Mouse (Mus musculus) urinary bladder, postnatal 36 days (tissue): ENCODE measurements around the gene Cox16.
"Not testable (repeated sequence)": the region's sequence is repeated elsewhere in the genome, so short reads cannot be mapped to it uniquely, and the experiment has no call there.

Experiments used
- DNase-seq, 2 experiments: peaks; one replicate each; pipeline ENCODE4 v3.0.0; 2022; ENCODE audit warnings: low spot score in 2 of 2, mixed read lengths in 1 of 2

Cox16 gene

GRCm38 (mm10) chr12:81484727-81485191 lies at the start of gene Cox16:
TSS of gene Cox16 (minus strand) at chr12:81485127.
- peak; percentile 87 to 88 for DNase-seq

- no peak for DNase-seq
Measured at GRCm38 (mm10) chr12:81533029-81533419, 48.1 kb upstream of the Cox16 start.

DNA sequence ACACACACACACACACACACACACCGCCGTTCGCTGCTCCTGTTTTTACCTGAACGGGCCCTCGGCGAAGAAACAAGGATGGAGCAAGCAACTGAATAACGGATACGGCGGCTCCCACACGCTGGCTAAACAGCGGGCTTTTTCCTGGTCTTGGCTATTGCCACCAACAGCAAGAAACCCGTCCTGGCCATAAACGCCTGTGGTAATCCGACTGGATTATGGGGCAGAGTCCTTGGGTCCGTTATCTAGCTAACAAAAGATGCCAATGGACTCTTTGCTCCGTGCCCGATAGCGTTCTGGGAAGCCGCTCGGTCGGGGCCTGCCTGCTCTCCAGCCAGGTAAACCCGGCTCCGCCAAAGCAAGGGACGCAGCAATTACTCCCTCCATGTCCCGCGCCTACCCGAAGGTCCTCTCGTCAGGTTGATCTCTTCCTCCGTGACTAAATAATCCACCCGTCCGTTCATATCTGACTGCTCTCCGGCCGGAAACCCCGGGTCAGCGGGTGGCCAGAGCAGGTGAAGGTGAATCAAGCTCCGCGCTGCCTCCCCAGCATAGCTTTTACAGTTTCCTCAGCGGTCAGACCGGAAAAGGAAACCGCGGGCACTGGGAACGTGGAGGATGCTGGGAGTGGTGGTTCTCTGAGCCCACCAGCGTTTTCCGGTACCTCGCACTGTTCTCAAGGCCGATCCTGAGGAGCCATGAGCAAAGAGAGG lies 47.5 kb upstream of the Cox16 start, which contains the start of the genes Gm20498 and Synj2bp:
Gene Gm20498 (minus strand): TSS at position 590 of the 713 bp plus-strand sequence.
Gene Synj2bp (minus strand): TSS at position 596 of the 713 bp plus-strand sequence.
- DNase-seq: peak; percentile 79 to 85

DNA sequence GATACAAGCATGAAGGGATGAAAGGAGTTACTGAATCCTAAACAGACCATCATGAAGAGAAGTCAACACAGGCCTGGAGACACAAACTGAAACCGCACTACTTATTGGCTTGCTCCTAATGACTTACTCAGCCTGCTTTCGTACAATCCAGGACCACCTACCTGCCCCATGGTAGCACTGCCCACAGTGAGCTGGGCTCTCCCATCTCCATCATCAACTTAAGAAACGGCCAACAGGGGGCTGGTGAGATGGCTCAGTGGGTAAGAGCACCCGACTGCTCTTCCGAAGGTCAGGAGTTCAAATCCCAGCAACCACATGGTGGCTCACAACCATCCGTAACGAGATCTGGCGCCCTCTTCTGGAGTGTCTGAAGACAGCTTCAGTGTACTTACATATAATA lies 45.7 kb upstream of the Cox16 start:
- DNase-seq: not testable (repeated sequence)

- not testable (repeated sequence) for DNase-seq
Measured at GRCm38 (mm10) chr12:81496906-81497305, 12.0 kb upstream of the Cox16 start.

GRCm38 (mm10) chr12:81490491-81490890 lies 5.6 kb upstream of the Cox16 start:
- no peak for DNase-seq

- DNase-seq: no peak
Measured at GRCm38 (mm10) chr12:81485311-81485710, 384 bp upstream of the Cox16 start.

DNA sequence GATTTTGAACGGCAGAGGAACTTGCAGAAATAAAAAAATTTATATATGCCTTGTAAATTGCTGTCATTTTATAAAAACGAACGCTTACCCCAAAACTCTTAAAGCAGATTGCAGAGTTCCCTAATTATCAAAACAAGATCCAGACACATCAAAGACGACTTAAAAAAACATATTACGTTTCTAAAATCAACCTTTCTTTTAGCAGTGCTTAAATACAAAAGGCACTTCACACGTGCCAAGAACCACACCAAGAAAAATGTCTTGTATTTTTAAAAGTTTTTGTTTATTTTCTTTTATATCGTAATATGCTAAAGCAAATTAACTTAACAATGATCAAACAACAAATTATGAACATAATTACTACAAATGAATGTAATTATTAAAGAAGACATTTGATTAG lies 715 bp downstream of the Cox16 start:
- DNase-seq: no peak

DNA sequence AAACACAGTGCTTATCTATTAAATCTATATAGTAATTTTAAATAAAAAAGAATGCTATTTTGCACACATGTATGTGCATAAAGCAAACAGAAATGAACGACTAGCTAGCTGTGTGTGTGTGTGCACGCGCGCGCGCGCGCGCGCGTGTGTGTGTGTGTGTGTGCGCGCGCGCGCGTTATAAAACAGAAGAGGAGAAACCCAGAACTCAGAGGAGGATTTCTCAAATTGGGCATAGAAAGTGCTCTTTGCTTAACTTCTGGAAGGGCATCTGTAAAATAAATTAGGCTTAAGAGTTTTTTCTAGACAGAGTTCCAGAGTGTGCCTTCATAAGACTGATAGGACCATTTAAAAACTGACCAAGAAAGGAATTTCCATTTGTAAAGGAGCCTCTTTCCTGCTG lies 1.3 kb downstream of the Cox16 start:
- DNase-seq: no peak

- not testable (repeated sequence) for DNase-seq
Measured at GRCm38 (mm10) chr12:81459051-81459450, 25.9 kb downstream of the Cox16 start.

GRCm38 (mm10) chr12:81438985-81439384 lies 45.9 kb downstream of the Cox16 start:
- not testable (repeated sequence) for DNase-seq

- DNase-seq: peak in 1 of 2 experiments; percentile 22
Measured at GRCm38 (mm10) chr12:81434778-81435177, 50.1 kb downstream of the Cox16 start.

- DNase-seq: no peak
Measured at GRCm38 (mm10) chr12:81421846-81422245, 63.1 kb downstream of the Cox16 start, which contains the start of gene Adam4. TSS of gene Adam4 (minus strand) at chr12:81421946.

DNA sequence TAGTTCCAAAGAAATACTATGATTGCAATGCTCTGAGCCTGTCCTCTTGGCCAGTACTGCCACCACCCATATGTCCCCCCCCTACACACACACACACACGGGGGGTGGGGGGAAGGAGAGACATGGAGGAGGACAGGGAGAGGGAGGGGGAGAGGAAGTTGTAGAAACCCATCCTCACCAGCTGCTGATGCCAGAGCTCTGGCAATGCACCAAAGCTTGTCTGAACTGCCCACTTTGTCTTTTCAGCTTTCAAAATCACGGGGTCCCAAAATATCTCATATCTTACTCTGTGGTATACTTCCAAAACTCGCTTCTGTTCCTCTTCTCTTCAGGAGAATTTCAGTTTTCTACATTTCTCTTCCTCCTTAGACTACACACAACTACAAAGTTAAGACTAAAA lies 71.7 kb downstream of the Cox16 start:
- DNase-seq: no peak

GRCm38 (mm10) chr12:81408966-81409365 lies 76.0 kb downstream of the Cox16 start:
- no peak for DNase-seq

- peak; percentile 30 to 32 for DNase-seq
Measured at GRCm38 (mm10) chr12:81402187-81402586, 82.7 kb downstream of the Cox16 start.

GRCm38 (mm10) chr12:81379364-81379763 lies 105.6 kb downstream of the Cox16 start, which contains the start of gene Gm4787:
TSS of gene Gm4787 (minus strand) at chr12:81379464.
- DNase-seq: not testable (repeated sequence)

- no peak for DNase-seq
Measured at GRCm38 (mm10) chr12:81333841-81334240, 151.1 kb downstream of the Cox16 start.

GRCm38 (mm10) chr12:81332875-81333421 lies 152.0 kb downstream of the Cox16 start, which contains the start of gene Slc8a3:
TSS of gene Slc8a3 (minus strand) at chr12:81333180.
- DNase-seq: no peak

DNA sequence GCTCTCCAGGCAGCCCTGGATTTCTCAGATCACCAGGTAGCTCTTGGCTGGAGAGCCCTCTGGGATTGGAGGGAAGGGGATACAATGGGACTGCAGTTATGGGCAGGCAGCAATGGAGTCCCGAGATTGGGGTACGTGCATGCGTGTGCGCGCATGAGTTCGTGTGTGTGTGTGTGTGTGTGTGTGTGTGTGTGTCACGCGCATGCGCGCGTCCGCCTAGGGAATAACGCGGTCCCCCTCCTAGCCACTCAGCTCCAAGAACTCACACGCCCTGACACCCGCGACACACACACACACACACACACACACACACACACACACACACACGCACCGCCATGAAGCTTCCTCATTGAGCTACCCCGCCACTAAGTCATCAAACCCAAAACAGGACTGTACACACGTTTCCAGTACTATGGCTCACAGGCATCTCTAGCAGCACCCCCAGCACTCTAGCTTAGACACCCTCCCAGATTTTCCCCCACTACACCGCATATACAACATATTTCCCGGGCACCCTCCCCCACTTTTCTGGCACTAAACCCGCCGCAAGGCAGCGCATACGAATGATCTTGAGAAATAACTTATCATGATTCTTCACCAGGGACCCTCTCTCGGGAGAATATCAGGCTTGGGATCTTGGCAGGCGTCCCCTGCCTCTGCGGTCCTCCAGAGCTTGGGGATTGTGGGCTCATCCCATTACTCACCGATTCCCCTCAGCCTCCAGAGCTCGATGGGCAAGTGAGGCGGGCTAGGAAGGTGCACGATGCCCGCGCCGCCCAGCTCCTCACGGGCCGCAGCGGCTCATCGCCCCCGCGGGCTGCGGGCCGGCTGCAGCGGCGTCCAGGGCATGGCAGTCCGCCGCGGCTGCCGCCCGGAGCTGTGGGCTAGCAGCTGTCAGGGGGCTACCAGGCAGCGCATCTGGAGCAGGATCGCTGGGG lies 152.7 kb downstream of the Cox16 start:
- DNase-seq: no peak

DNA sequence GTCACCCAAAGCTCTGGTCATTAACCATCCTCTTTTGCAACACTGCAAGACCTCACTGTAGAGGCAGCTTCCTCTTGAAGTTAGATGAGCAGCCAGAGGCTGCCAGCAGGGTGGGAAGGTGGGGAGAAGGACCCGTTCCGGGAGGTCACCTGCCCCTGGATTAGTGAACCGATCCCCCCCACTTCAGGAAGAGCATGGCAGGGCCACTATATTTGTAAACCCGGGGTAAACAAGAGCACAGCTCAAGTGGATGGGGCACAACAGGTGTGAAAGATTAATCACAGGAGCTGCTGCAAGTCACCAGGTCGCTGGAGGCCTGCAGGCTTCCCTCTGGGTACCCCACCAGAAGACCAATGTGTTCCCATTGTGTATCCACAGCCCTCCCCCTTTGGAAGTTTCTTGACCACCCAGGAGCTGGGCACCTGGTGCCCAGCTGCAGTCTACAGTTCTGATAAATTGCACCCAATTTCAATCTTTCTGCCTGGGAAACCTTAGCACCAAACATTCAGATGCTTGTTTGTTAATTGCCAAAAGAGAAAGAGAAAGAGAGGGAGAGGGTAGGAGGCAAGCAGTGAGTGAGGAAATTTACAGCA lies 153.8 kb downstream of the Cox16 start:
- DNase-seq: no peak
